Mouse (Mus musculus) stomach, postnatal 0 days (tissue): ENCODE results near the gene Jak1. TPM values are rescaled to one million over a fixed set of nuclear protein-coding genes. Genes with fewer than 3 reads are reported as not detected.

Source experiments
- ATAC-seq: fragments of 200-750 bp; cut with Nextera tagmentation; 2 replicates; pipeline ENCODE4 v1.8.0; 2017; ENCODE audit not compliant: low FRiP score, low TSS enrichment
- DNase-seq: peaks from one replicate; pipeline ENCODE4 v3.0.0-alpha.2; 2016; ENCODE audit warnings: low spot score
- H3K27ac ChIP-seq: fragments of 300-500 bp; sonication (generic); replicated peaks from 2 replicates; pipeline ENCODE4 v1.5.1; 2014; ENCODE audit warnings: mild to moderate bottlenecking, control low read depth
- H3K27me3 ChIP-seq: fragments of 300-500 bp; sonication (generic); 2 replicates; pipeline ENCODE4 v1.6.1; 2014; ENCODE audit warnings: low read length; ENCODE audit not compliant: control insufficient read depth, insufficient read depth
- H3K36me3 ChIP-seq: fragments of 300-500 bp; sonication (generic); 2 replicates; pipeline ENCODE4 v1.6.1; 2014; ENCODE audit warnings: low read length, mixed read lengths; ENCODE audit not compliant: control insufficient read depth, insufficient read depth
- H3K4me1 ChIP-seq: fragments of 300-500 bp; sonication (generic); replicated peaks from 2 replicates; pipeline ENCODE4 v1.6.1; 2014; ENCODE audit warnings: antibody characterized with exemption; ENCODE audit not compliant: control insufficient read depth, insufficient read depth
- H3K4me2 ChIP-seq: fragments of 300-500 bp; sonication (generic); replicated peaks from 2 replicates; pipeline ENCODE4 v1.6.1; 2014; ENCODE audit warnings: low read depth, mild to moderate bottlenecking, control low read depth, moderate library complexity
- H3K4me3 ChIP-seq: fragments of 300-500 bp; sonication (generic); 2 replicates; pipeline ENCODE4 v1.5.1; 2014; ENCODE audit warnings: low read depth, low read length, control low read depth
- H3K9ac ChIP-seq: fragments of 300-500 bp; sonication (generic); 2 replicates; pipeline ENCODE4 v1.6.1; 2014; ENCODE audit warnings: mild to moderate bottlenecking, low read length, control low read depth, mixed read lengths
- H3K9me3 ChIP-seq: fragments of 300-500 bp; sonication (generic); 2 replicates; pipeline ENCODE4 v1.6.1; 2016; ENCODE audit warnings: low read length; ENCODE audit not compliant: control insufficient read depth
- CTCF ChIP-seq: IDR thresholded peaks from 2 replicates; pipeline ENCODE4 v1.5.1; 2016; ENCODE audit warnings: antibody characterized with exemption, low read depth, mild to moderate bottlenecking, moderate library complexity
- EP300 ChIP-seq: optimal IDR thresholded peaks from 2 replicates; pipeline ENCODE3; 2016; ENCODE audit warnings: antibody characterized with exemption
- WGBS: fragments of 180-500 bp; shearing (Covaris S2); extraction: QIAGEN DNeasy Blood & Tissue Kit; methylation state at CpG from one replicate; pipeline ENCODE4 v1.1.7; 2014; 5-methylcytosine and 5-hydroxymethylcytosine counted together
- polyA plus RNA-seq: library from polyadenylated mRNA; unstranded; fragments of >200 nt; fragmentation: Nextera tagmentation; extraction: Ambion mirVana; gene quantifications from 2 replicates; pipeline ENCODE4 v1.2.1, GENCODE M21; 2015

The Jak1 gene
- polyA plus RNA-seq, 1 experiment from 2014 or later = 34.1 TPM

GRCm38 (mm10) chr4:101177796-101178195, 87.3 kb downstream of the Jak1 start:
- WGBS = 69% methylated on average over 3 of the region's 3 CpGs
- no peaks in the 10 kb centered on the region for H3K27me3 ChIP-seq
- H3K36me3 ChIP-seq = peaks cover 24% of the 10 kb centered on the region
- H3K9ac ChIP-seq = no peak overlapping the region
- no peaks in the 10 kb centered on the region for H3K4me1 ChIP-seq
- no peaks in the 10 kb centered on the region for H3K9me3 ChIP-seq
- H3K27ac ChIP-seq = no peak overlapping the region
- DNase-seq (no peak), ATAC-seq (no peak)
- H3K4me3 ChIP-seq = no peak overlapping the region
- no peak overlapping the region for H3K4me2 ChIP-seq
- no peak for TF ChIP-seq CTCF
- TF ChIP-seq EP300 = no peak

DNA sequence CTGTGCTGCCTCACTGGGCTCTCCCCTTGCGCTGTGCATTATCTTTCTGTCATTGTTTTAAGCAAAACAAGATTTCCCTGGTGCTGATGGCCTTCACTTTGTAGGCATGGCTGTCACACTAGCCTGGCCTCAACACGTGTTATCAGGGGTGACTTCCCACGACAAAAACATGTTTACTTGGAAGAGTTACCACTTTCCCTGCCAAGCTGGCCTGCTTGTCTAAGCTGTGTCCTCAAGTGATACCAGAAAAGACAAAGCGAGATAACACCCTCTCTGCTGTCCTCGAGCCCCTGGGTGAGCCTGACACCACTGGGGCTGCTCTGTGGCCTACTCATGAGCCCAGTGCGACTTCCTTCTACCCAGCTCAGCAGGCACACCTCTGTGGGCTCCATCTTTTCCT, 89.0 kb downstream of the Jak1 start:
- no peak overlapping the region for H3K4me3 ChIP-seq
- no peaks in the 10 kb centered on the region for H3K9me3 ChIP-seq
- no peaks in the 10 kb centered on the region for H3K4me1 ChIP-seq
- H3K4me2 ChIP-seq = no peak overlapping the region
- ATAC-seq = no peak
- no peaks in the 10 kb centered on the region for H3K27me3 ChIP-seq
- H3K36me3 ChIP-seq = peaks cover 18% of the 10 kb centered on the region
- WGBS = 70% methylated on average over 6 of the region's 6 CpGs
- no peak overlapping the region for H3K9ac ChIP-seq
- no peak overlapping the region for H3K27ac ChIP-seq
- TF ChIP-seq EP300 = no peak
- TF ChIP-seq CTCF = no peak
- DNase-seq = no peak

- Histone ChIP-seq H3K4me1 (no peaks in the 10 kb centered on the region), H3K27ac (no peak overlapping the region), H3K36me3 (peaks cover 25% of the 10 kb centered on the region), H3K4me3 (no peak overlapping the region), H3K9me3 (no peaks in the 10 kb centered on the region), H3K27me3 (no peaks in the 10 kb centered on the region), H3K4me2 (no peak overlapping the region), H3K9ac (no peak overlapping the region)
- DNase-seq (no peak), ATAC-seq (no peak)
- no peak for TF ChIP-seq CTCF
- TF ChIP-seq EP300 = no peak
- 89% methylated on average over 10 of the region's 10 CpGs for whole genome bisulfite sequencing
Observed at GRCm38 (mm10) chr4:101174916-101175625, 90.0 kb downstream of the Jak1 start.

- no peak for DNase-seq
- Histone ChIP-seq H3K36me3 (peaks cover 18% of the 10 kb centered on the region), H3K27ac (no peak overlapping the region), H3K9me3 (no peaks in the 10 kb centered on the region), H3K9ac (no peak overlapping the region), H3K4me1 (no peaks in the 10 kb centered on the region), H3K27me3 (no peaks in the 10 kb centered on the region), H3K4me3 (no peak overlapping the region), H3K4me2 (no peak overlapping the region)
- ATAC-seq = no peak
- 69% methylated on average over 2 of the region's 2 CpGs for WGBS
- TF ChIP-seq CTCF (no peak), EP300 (no peak)
Observed at GRCm38 (mm10) chr4:101172738-101173137, 92.3 kb downstream of the Jak1 start.

- ATAC-seq (peak; percentile 59; the same call in 1 of the 2 replicates), DNase-seq (no peak)
Observed at GRCm38 (mm10) chr4:101168189-101168778, 96.8 kb downstream of the Jak1 start.

DNA sequence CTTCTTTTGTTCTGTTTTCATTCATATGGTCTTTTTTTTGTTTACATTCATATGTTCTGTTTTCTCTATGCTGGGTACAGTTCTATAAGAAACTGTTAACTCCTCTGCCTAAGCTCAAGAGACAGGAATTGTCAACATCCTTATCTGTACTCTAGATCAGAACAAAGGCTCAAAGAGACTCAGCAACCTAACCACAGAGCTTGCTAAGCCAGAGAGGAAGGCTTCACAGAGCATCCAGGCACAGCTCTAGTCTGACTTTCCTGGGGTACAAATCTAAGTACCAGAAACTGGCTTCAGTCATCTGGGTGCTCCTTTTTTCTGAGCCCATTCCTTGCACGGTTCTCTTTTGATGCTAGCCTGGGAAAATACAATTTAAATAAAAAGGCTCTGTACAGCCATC, 97.3 kb downstream of the Jak1 start:
- no peaks in the 10 kb centered on the region for H3K9me3 ChIP-seq
- DNase-seq (no peak), ATAC-seq (no peak)
- no peak overlapping the region for H3K9ac ChIP-seq
- H3K4me2 ChIP-seq = no peak overlapping the region
- H3K4me1 ChIP-seq = no peaks in the 10 kb centered on the region
- WGBS = 86% methylated on average over 1 of the region's 1 CpGs
- H3K27me3 ChIP-seq = no peaks in the 10 kb centered on the region
- peaks cover 26% of the 10 kb centered on the region for H3K36me3 ChIP-seq
- H3K27ac ChIP-seq = no peak overlapping the region
- no peak overlapping the region for H3K4me3 ChIP-seq
- TF ChIP-seq EP300 (no peak), CTCF (no peak)

More at GRCm38 (mm10) chr4:101168189-101168778, 96.8 kb downstream of the Jak1 start:
- no peak overlapping the region for H3K27ac ChIP-seq
- no peaks in the 10 kb centered on the region for H3K27me3 ChIP-seq
- no peaks in the 10 kb centered on the region for H3K4me1 ChIP-seq
- 47% methylated on average over 6 of the region's 6 CpGs for WGBS
- no peak overlapping the region for H3K4me3 ChIP-seq
- no peaks in the 10 kb centered on the region for H3K9me3 ChIP-seq
- H3K4me2 ChIP-seq = no peak overlapping the region
- peaks cover 26% of the 10 kb centered on the region for H3K36me3 ChIP-seq
- H3K9ac ChIP-seq = no peak overlapping the region
- TF ChIP-seq CTCF = peak; percentile 83
- TF ChIP-seq EP300 = no peak
